Mouse (Mus musculus): ENCODE data around the gene Sirpa. TPM values are rescaled to one million over a fixed set of nuclear protein-coding genes. Genes with fewer than 3 reads are reported as not detected.
A peak's percentile ranks its signal among the peaks of the same experiment; 100 is the strongest.

Sirpa gene
- polyA plus RNA-seq, 1 experiment = 39.3 TPM

GRCm38 (mm10) chr2:129582261-129582660 lies 10.4 kb upstream of the Sirpa start:
- no peak for DNase-seq (ENCODE audit: low spot score)

- DNase-seq (ENCODE audit: low spot score) = no peak
These were observed 7.7 kb upstream of the Sirpa start for GRCm38 (mm10) chr2:129584905-129585304.

GRCm38 (mm10) chr2:129585904-129586514 lies 6.6 kb upstream of the Sirpa start:
- no peak for DNase-seq (ENCODE audit: low spot score)

- no peak for DNase-seq (ENCODE audit: low spot score)
These were observed 5.4 kb upstream of the Sirpa start for GRCm38 (mm10) chr2:129587241-129587640.

- no peak for DNase-seq (ENCODE audit: low spot score)
These were observed 4.8 kb upstream of the Sirpa start for GRCm38 (mm10) chr2:129587825-129588251.

GRCm38 (mm10) chr2:129591897-129592296 lies 738 bp upstream of the Sirpa start:
- DNase-seq (ENCODE audit: low spot score) = no peak

GRCm38 (mm10) chr2:129593141-129593875 lies 673 bp downstream of the Sirpa start:
- DNase-seq (ENCODE audit: low spot score) = peak; percentile 69

- DNase-seq (ENCODE audit: low spot score) = no peak
These were observed 1.3 kb downstream of the Sirpa start for GRCm38 (mm10) chr2:129593876-129594421.

- no peak for DNase-seq (ENCODE audit: low spot score)
These were observed 1.9 kb downstream of the Sirpa start for GRCm38 (mm10) chr2:129594569-129594968.

- no peak for DNase-seq (ENCODE audit: low spot score)
These were observed 2.6 kb downstream of the Sirpa start for GRCm38 (mm10) chr2:129595206-129595605.

- no peak for DNase-seq (ENCODE audit: low spot score)
These were observed 3.1 kb downstream of the Sirpa start for GRCm38 (mm10) chr2:129595661-129596209.

- DNase-seq (ENCODE audit: low spot score) = no peak
These were observed 4.0 kb downstream of the Sirpa start for GRCm38 (mm10) chr2:129596555-129597172.

GRCm38 (mm10) chr2:129597581-129597980 lies 4.9 kb downstream of the Sirpa start:
- no peak for DNase-seq (ENCODE audit: low spot score)

- DNase-seq (ENCODE audit: low spot score) = no peak
These were observed 5.5 kb downstream of the Sirpa start for GRCm38 (mm10) chr2:129598094-129598493.

GRCm38 (mm10) chr2:129599231-129600084 lies 6.8 kb downstream of the Sirpa start:
- no peak for DNase-seq (ENCODE audit: low spot score)

GRCm38 (mm10) chr2:129601059-129601650 lies 8.5 kb downstream of the Sirpa start:
- DNase-seq (ENCODE audit: low spot score) = no peak

- DNase-seq (ENCODE audit: low spot score) = no peak
These were observed 9.4 kb downstream of the Sirpa start for GRCm38 (mm10) chr2:129601894-129602663.

- DNase-seq (ENCODE audit: low spot score) = no peak
These were observed 10.2 kb downstream of the Sirpa start for GRCm38 (mm10) chr2:129602856-129603255.

- DNase-seq (ENCODE audit: low spot score) = no peak
These were observed 10.9 kb downstream of the Sirpa start for GRCm38 (mm10) chr2:129603536-129603935.

GRCm38 (mm10) chr2:129604032-129604431 lies 11.4 kb downstream of the Sirpa start:
- DNase-seq (ENCODE audit: low spot score) = no peak

All from urinary bladder, adult 2 months (tissue).